Mouse (Mus musculus) midbrain, embryonic 15.5 days (tissue): Measurements from ENCODE around the gene Rab31. TPM values are rescaled to one million over a fixed set of nuclear protein-coding genes. Genes with fewer than 3 reads are reported as not detected.

Experiments used
- ATAC-seq: fragments of 200-750 bp; cut with Nextera tagmentation; replicated peaks from 2 replicates; pipeline ENCODE4 v1.8.0; 2017; ENCODE audit warnings: moderate TSS enrichment
- H3K27ac ChIP-seq: fragments of 300-500 bp; sonication (generic); 2 replicates; pipeline ENCODE4 v1.5.1; 2015; ENCODE audit warnings: mild to moderate bottlenecking, inconsistent platforms
- H3K27me3 ChIP-seq: fragments of 300-500 bp; sonication (generic); replicated peaks from 2 replicates; pipeline ENCODE4 v1.6.1; 2015; ENCODE audit warnings: inconsistent platforms
- H3K36me3 ChIP-seq: fragments of 300-500 bp; sonication (generic); replicated peaks from 2 replicates; pipeline ENCODE4 v1.6.1; 2015; ENCODE audit warnings: inconsistent platforms
- H3K4me1 ChIP-seq: fragments of 300-500 bp; sonication (generic); 2 replicates; pipeline ENCODE4 v1.6.1; 2015; ENCODE audit warnings: inconsistent platforms
- H3K4me2 ChIP-seq: fragments of 300-500 bp; sonication (generic); 2 replicates; pipeline ENCODE4 v1.6.1; 2015; ENCODE audit warnings: inconsistent platforms, mild to moderate bottlenecking, moderate library complexity
- H3K4me3 ChIP-seq: fragments of 300-500 bp; sonication (generic); 2 replicates; pipeline ENCODE4 v1.5.1; 2015; ENCODE audit warnings: mild to moderate bottlenecking, inconsistent platforms
- H3K9ac ChIP-seq: fragments of 300-500 bp; sonication (generic); 2 replicates; pipeline ENCODE4 v1.6.1; 2015; ENCODE audit warnings: mild to moderate bottlenecking, inconsistent platforms
- H3K9me3 ChIP-seq: fragments of 300-500 bp; sonication (generic); 2 replicates; pipeline ENCODE4 v1.6.1; 2016; ENCODE audit warnings: inconsistent platforms
- WGBS: fragments of 180-500 bp; shearing (Covaris S2); methylation state at CpG from one replicate; pipeline ENCODE4 v1.1.7; 2015; ENCODE audit warnings: mixed read lengths; 5-methylcytosine and 5-hydroxymethylcytosine counted together
- polyA plus RNA-seq: library from polyadenylated mRNA; unstranded; fragments of >200 nt; fragmentation: Nextera tagmentation; extraction: Ambion mirVana; gene quantifications from 2 replicates; pipeline ENCODE4 v1.2.1, GENCODE M21; 2015

The Rab31 gene
- polyA plus RNA-seq, 1 experiment from 2014 or later = 76.6 TPM

DNA sequence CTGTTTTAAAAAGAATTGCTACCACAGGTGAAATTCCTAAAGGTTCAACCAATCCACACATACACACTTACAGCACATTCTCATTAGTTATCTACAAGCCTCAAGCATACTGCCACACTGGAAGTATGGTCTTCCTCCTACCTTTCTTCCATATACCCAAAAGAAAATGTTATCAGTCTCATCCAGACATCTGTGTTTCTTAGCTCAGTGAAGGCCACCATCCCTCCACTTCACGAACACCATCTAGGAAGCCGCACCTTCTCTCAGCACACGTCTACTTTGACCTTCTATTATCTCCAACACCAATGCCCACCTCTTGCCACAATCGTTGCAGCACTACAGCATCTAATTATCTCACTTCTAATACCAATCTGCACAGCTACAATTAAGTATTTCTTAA, 166.5 kb downstream of the Rab31 start:
- H3K4me1 ChIP-seq = peaks cover 54% of the 10 kb centered on the region
- 81% methylated on average over 4 of the region's 4 CpGs for WGBS
- ATAC-seq = no peak

DNA sequence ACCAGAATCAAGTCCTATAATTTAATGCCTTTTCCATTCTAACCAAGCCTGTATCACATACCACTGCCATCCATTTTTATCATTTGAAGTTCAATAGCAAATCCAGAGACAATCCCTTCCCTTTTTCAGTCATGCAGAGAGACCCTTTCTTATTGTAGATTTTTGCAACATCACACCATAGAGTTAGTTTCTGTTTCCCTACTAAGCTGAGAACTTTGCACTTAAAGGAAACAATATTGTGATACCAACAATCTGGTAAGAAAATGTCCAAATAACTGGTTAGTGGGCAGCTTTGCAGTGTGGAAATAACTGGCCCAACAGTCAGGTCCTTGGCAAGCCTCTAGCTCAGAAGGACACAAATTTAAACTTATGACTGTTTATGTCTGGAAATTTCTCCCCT, 167.7 kb downstream of the Rab31 start:
- H3K27me3 ChIP-seq = no peaks in the 10 kb centered on the region
- H3K4me1 ChIP-seq = peaks cover 52% of the 10 kb centered on the region
- H3K36me3 ChIP-seq = no peaks in the 10 kb centered on the region
- H3K27ac ChIP-seq = no peak overlapping the region
- no peak for ATAC-seq
- H3K9me3 ChIP-seq = no peaks in the 10 kb centered on the region
- no peak overlapping the region for H3K9ac ChIP-seq
- H3K4me2 ChIP-seq = no peak overlapping the region
- no peak overlapping the region for H3K4me3 ChIP-seq

More for the DNA sequence above, 166.5 kb downstream of the Rab31 start:
- no peaks in the 10 kb centered on the region for H3K36me3 ChIP-seq
- H3K27ac ChIP-seq = no peak overlapping the region
- H3K9me3 ChIP-seq = no peaks in the 10 kb centered on the region
- H3K9ac ChIP-seq = no peak overlapping the region
- no peaks in the 10 kb centered on the region for H3K27me3 ChIP-seq
- H3K4me3 ChIP-seq = no peak overlapping the region
- H3K4me2 ChIP-seq = no peak overlapping the region

DNA sequence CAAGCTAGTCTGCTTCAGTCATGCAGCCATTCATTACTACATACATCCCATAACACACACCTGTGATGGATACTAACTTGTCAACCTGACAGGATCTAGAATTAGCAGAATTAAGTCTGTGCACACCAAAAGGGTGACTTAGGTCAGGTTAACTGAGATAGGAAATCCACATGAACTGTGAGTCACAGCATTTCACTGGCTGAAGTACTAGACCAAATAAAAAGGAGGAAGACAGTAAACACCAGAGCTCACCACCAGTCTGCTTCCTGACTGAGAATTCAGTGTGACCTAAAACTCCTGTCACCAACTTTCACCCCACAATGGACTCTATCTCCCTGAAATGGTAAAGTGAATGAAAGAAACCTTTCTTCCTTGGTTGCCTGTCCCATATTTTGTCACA, 168.2 kb downstream of the Rab31 start:
- Histone ChIP-seq H3K9ac (no peak overlapping the region), H3K36me3 (no peaks in the 10 kb centered on the region)
- ATAC-seq = no peak

More for the DNA sequence above, 168.2 kb downstream of the Rab31 start:
- H3K27ac ChIP-seq = no peak overlapping the region
- no peak overlapping the region for H3K4me3 ChIP-seq
- no peaks in the 10 kb centered on the region for H3K27me3 ChIP-seq
- no peak overlapping the region for H3K4me2 ChIP-seq
- H3K4me1 ChIP-seq = peaks cover 48% of the 10 kb centered on the region
- H3K9me3 ChIP-seq = no peaks in the 10 kb centered on the region

Other genes starting within 250 kb of the Rab31 start
- 0.48 and 0.59 TPM in 2 replicates for gene Tmem232, start 232.0 kb downstream of the Rab31 start, polyA plus RNA-seq
- gene Vapa, start 159.2 kb downstream of the Rab31 start, polyA plus RNA-seq = 257 and 259 TPM in 2 replicates
- gene Txndc2, start 130.6 kb downstream of the Rab31 start, polyA plus RNA-seq = 0.09 TPM in 1 of 2 replicates, not detected in the other
- 45.1 and 49.2 TPM in 2 replicates for gene Ppp4r1, start 9.8 kb upstream of the Rab31 start, polyA plus RNA-seq
- gene Ralbp1, start 113.0 kb upstream of the Rab31 start, polyA plus RNA-seq = 57.6 and 67.4 TPM in 2 replicates
- gene Twsg1, start 178.5 kb upstream of the Rab31 start, polyA plus RNA-seq = 56.8 and 59.1 TPM in 2 replicates